Mouse (Mus musculus) lung, postnatal 0 days (tissue): ENCODE results near the gene Hoxd1.

Experiments used
- CTCF ChIP-seq: IDR thresholded peaks from 2 replicates; pipeline ENCODE4 v1.5.1; 2016; ENCODE audit warnings: antibody characterized with exemption, mild to moderate bottlenecking
- EP300 ChIP-seq: IDR thresholded peaks from 2 replicates; pipeline ENCODE4 v1.6.1; 2016; ENCODE audit warnings: antibody characterized with exemption, mild to moderate bottlenecking, control low read depth

GRCm38 (mm10) chr2:74740311-74741091 is 22.3 kb upstream of the Hoxd1 start:
- TF ChIP-seq CTCF = no peak
- no peak for TF ChIP-seq EP300
